Mouse (Mus musculus): Measurements from ENCODE around the gene 4930402H24Rik.

Gene 4930402H24Rik

GRCm38 (mm10) chr2:130905751-130906583 is at the start of gene 4930402H24Rik, which contains the start of gene Atrn:
Gene 4930402H24Rik (minus strand): TSS chr2:130906406.
Gene Atrn (plus strand): TSS chr2:130906495.
- DNase-seq (ENCODE audit: low spot score in 2 of 2) = peak; percentile 88 to 94

GRCm38 (mm10) chr2:130950548-130950947 is 44.3 kb upstream of the 4930402H24Rik start:
- DNase-seq (ENCODE audit: low spot score in 2 of 2) = peak; percentile 55 to 76

- no peak for DNase-seq (ENCODE audit: low spot score in 2 of 2)
These were observed 43.6 kb upstream of the 4930402H24Rik start for GRCm38 (mm10) chr2:130949781-130950180.

- DNase-seq (ENCODE audit: low spot score in 2 of 2) = no peak
These were observed 26.7 kb upstream of the 4930402H24Rik start for GRCm38 (mm10) chr2:130932865-130933264.

GRCm38 (mm10) chr2:130929994-130930393 is 23.8 kb upstream of the 4930402H24Rik start:
- no peak for DNase-seq (ENCODE audit: low spot score in 2 of 2)

- DNase-seq (ENCODE audit: low spot score in 2 of 2) = no peak
These were observed 22.3 kb upstream of the 4930402H24Rik start for GRCm38 (mm10) chr2:130928530-130928929.

- no peak for DNase-seq (ENCODE audit: low spot score in 2 of 2)
These were observed 21.8 kb upstream of the 4930402H24Rik start for GRCm38 (mm10) chr2:130928031-130928430.

GRCm38 (mm10) chr2:130924950-130925349 is 18.7 kb upstream of the 4930402H24Rik start:
- DNase-seq (ENCODE audit: low spot score in 2 of 2) = no peak

GRCm38 (mm10) chr2:130919062-130919593 is 12.9 kb upstream of the 4930402H24Rik start:
- DNase-seq (ENCODE audit: low spot score in 2 of 2) = no peak

- no peak for DNase-seq (ENCODE audit: low spot score in 2 of 2)
These were observed 11.5 kb upstream of the 4930402H24Rik start for GRCm38 (mm10) chr2:130917686-130918085.

- DNase-seq (ENCODE audit: low spot score in 2 of 2) = no peak
These were observed 10.4 kb upstream of the 4930402H24Rik start for GRCm38 (mm10) chr2:130916521-130917147.

GRCm38 (mm10) chr2:130914873-130915272 is 8.7 kb upstream of the 4930402H24Rik start:
- DNase-seq (ENCODE audit: low spot score in 2 of 2) = no peak

GRCm38 (mm10) chr2:130911691-130912090 is 5.5 kb upstream of the 4930402H24Rik start:
- no peak for DNase-seq (ENCODE audit: low spot score in 2 of 2)

- peak in 1 of 2 experiments; percentile 25 for DNase-seq (ENCODE audit: low spot score in 2 of 2)
These were observed 544 bp upstream of the 4930402H24Rik start for GRCm38 (mm10) chr2:130906584-130907315.

GRCm38 (mm10) chr2:130898783-130899182 is 7.4 kb downstream of the 4930402H24Rik start:
- DNase-seq (ENCODE audit: low spot score in 2 of 2) = no peak

- DNase-seq (ENCODE audit: low spot score in 2 of 2) = no peak
These were observed 8.3 kb downstream of the 4930402H24Rik start for GRCm38 (mm10) chr2:130897856-130898255.

GRCm38 (mm10) chr2:130896944-130897343 is 9.3 kb downstream of the 4930402H24Rik start:
- DNase-seq (ENCODE audit: low spot score in 2 of 2) = no peak

- DNase-seq (ENCODE audit: low spot score in 2 of 2) = no peak
These were observed 18.8 kb downstream of the 4930402H24Rik start for GRCm38 (mm10) chr2:130887456-130887855.

- no peak for DNase-seq (ENCODE audit: low spot score in 2 of 2)
These were observed 19.2 kb downstream of the 4930402H24Rik start for GRCm38 (mm10) chr2:130886983-130887382.

- DNase-seq (ENCODE audit: low spot score in 2 of 2) = no peak
These were observed 28.8 kb downstream of the 4930402H24Rik start for GRCm38 (mm10) chr2:130877376-130877775.

GRCm38 (mm10) chr2:130870916-130871315 is 35.3 kb downstream of the 4930402H24Rik start:
- DNase-seq (ENCODE audit: low spot score in 2 of 2) = no peak

- DNase-seq (ENCODE audit: low spot score in 2 of 2) = no peak
These were observed 44.1 kb downstream of the 4930402H24Rik start for GRCm38 (mm10) chr2:130862091-130862490.

All from thymus, postnatal 10 days (tissue).